Mouse (Mus musculus) kidney, embryonic 14.5 days (tissue): ENCODE measurements around the gene Tmsb15b2. TPM values are rescaled to one million over a fixed set of nuclear protein-coding genes. Genes with fewer than 3 reads are reported as not detected.
A peak's percentile ranks its signal among the peaks of the same experiment; 100 is the strongest.
"Not testable (repeated sequence)": the region's sequence is repeated elsewhere in the genome, so short reads cannot be mapped to it uniquely, and the experiment has no call there.

Source experiments
- ATAC-seq: fragments of 200-750 bp; cut with Nextera tagmentation; 2 replicates; pipeline ENCODE4 v1.8.0; 2017; ENCODE audit warnings: moderate number of reproducible peaks, mild to moderate bottlenecking, moderate TSS enrichment, moderate library complexity; ENCODE audit not compliant: low FRiP score, low TSS enrichment
- H3K27ac ChIP-seq: fragments of 300-500 bp; sonication (generic); 2 replicates; pipeline ENCODE4 v1.5.1; 2014; ENCODE audit warnings: low read depth, mild to moderate bottlenecking, low read length, moderate library complexity, mixed read lengths
- H3K27me3 ChIP-seq: fragments of 300-500 bp; sonication (generic); 2 replicates; pipeline ENCODE4 v1.6.1; 2014; ENCODE audit warnings: mild to moderate bottlenecking, low read length; ENCODE audit not compliant: control insufficient read depth, insufficient read depth
- H3K36me3 ChIP-seq: fragments of 300-500 bp; sonication (generic); 2 replicates; pipeline ENCODE4 v1.6.1; 2014; ENCODE audit warnings: low read length, mixed read lengths; ENCODE audit not compliant: control insufficient read depth, insufficient read depth
- H3K4me1 ChIP-seq: fragments of 300-500 bp; sonication (generic); 2 replicates; pipeline ENCODE4 v1.6.1; 2014; ENCODE audit warnings: low read length, mixed read lengths; ENCODE audit not compliant: control insufficient read depth, insufficient read depth
- H3K4me2 ChIP-seq: fragments of 300-500 bp; sonication (generic); replicated peaks from 2 replicates; pipeline ENCODE4 v1.6.1; 2014; ENCODE audit warnings: low read depth, mild to moderate bottlenecking, low read length
- H3K4me3 ChIP-seq: fragments of 300-500 bp; sonication (generic); 2 replicates; pipeline ENCODE4 v1.5.1; 2014; ENCODE audit warnings: mild to moderate bottlenecking, low read length
- H3K9ac ChIP-seq: fragments of 300-500 bp; sonication (generic); 2 replicates; pipeline ENCODE4 v1.6.1; 2014; ENCODE audit warnings: low read depth, mild to moderate bottlenecking, low read length, moderate library complexity
- H3K9me3 ChIP-seq: fragments of 300-500 bp; sonication (generic); 2 replicates; pipeline ENCODE4 v1.6.1; 2016; ENCODE audit warnings: low read length; ENCODE audit not compliant: control insufficient read depth
- WGBS: fragments of 180-500 bp; shearing (Covaris S2); extraction: QIAGEN DNeasy Blood & Tissue Kit; methylation state at CpG from one replicate; pipeline ENCODE4 v1.1.7; 2014; 5-methylcytosine and 5-hydroxymethylcytosine counted together
- polyA plus RNA-seq: library from polyadenylated mRNA; unstranded; fragments of >200 nt; fragmentation: Nextera tagmentation; extraction: Ambion mirVana; gene quantifications from 2 replicates; pipeline ENCODE4 v1.2.1, GENCODE M21; 2014

Tmsb15b2 gene
- polyA plus RNA-seq, 1 experiment from 2014 or later, result 47.0 TPM

GRCm38 (mm10) chrX:136986039-136986438 is 10.7 kb upstream of the Tmsb15b2 start:
- ATAC-seq, result no peak; the same call in 1 of the 2 replicates

GRCm38 (mm10) chrX:136978616-136979015 is 3.3 kb upstream of the Tmsb15b2 start:
- no peaks in the 10 kb centered on the region for H3K4me1 ChIP-seq
- ATAC-seq, result no peak
- no peak overlapping the region for H3K9ac ChIP-seq
- H3K4me2 ChIP-seq, result no peak overlapping the region
- no peaks in the 10 kb centered on the region for H3K36me3 ChIP-seq
- no peak overlapping the region for H3K4me3 ChIP-seq
- no peaks in the 10 kb centered on the region for H3K27me3 ChIP-seq
- no peak overlapping the region for H3K27ac ChIP-seq
- H3K9me3 ChIP-seq, result no peaks in the 10 kb centered on the region

More at GRCm38 (mm10) chrX:136986039-136986438, 10.7 kb upstream of the Tmsb15b2 start:
- H3K27me3 ChIP-seq, result no peaks in the 10 kb centered on the region
- no peak overlapping the region for H3K4me3 ChIP-seq
- H3K4me2 ChIP-seq, result no peak overlapping the region
- H3K27ac ChIP-seq, result no peak overlapping the region
- no peaks in the 10 kb centered on the region for H3K36me3 ChIP-seq
- H3K4me1 ChIP-seq, result no peaks in the 10 kb centered on the region
- no peak overlapping the region for H3K9ac ChIP-seq
- no peaks in the 10 kb centered on the region for H3K9me3 ChIP-seq

GRCm38 (mm10) chrX:136976424-136977084 is 1.3 kb upstream of the Tmsb15b2 start, which contains the start of the genes Tmsb15l and Tmsb15b1:
Tmsb15l (minus strand) TSS chrX:136976869.
Tmsb15b1 (minus strand) TSS chrX:136976874.
- H3K4me2 ChIP-seq, result peak within 1 kb of the TSS; percentile 47
- H3K9ac ChIP-seq, result peak within 1 kb of the TSS; percentile 42; the same call in 1 of the 2 replicates

GRCm38 (mm10) chrX:136959688-136960087 is 15.6 kb downstream of the Tmsb15b2 start:
- H3K9me3 ChIP-seq, result no peaks in the 10 kb centered on the region
- ATAC-seq, result no peak
- H3K9ac ChIP-seq, result no peak overlapping the region
- H3K4me1 ChIP-seq, result no peaks in the 10 kb centered on the region
- H3K27me3 ChIP-seq, result no peaks in the 10 kb centered on the region
- WGBS, result 29% methylated on average over 2 of the region's 2 CpGs
- no peak overlapping the region for H3K4me3 ChIP-seq
- H3K27ac ChIP-seq, result no peak overlapping the region
- no peak overlapping the region for H3K4me2 ChIP-seq
- H3K36me3 ChIP-seq, result no peaks in the 10 kb centered on the region

More at GRCm38 (mm10) chrX:136976424-136977084, 1.3 kb upstream of the Tmsb15b2 start, which contains the start of the genes Tmsb15l and Tmsb15b1:
- H3K27me3 ChIP-seq, result no peaks in the 10 kb centered on the region
- no peak within 1 kb of the TSS for H3K27ac ChIP-seq
- WGBS, result 41% methylated on average over 15 of the region's 15 CpGs
- H3K36me3 ChIP-seq, result no peaks in the 10 kb centered on the region
- no peaks in the 10 kb centered on the region for H3K9me3 ChIP-seq
- H3K4me3 ChIP-seq, result peak within 1 kb of the TSS; percentile 37
- peak; percentile 100 for ATAC-seq
- no peaks in the 10 kb centered on the region for H3K4me1 ChIP-seq

GRCm38 (mm10) chrX:136958300-136958699 is 17.0 kb downstream of the Tmsb15b2 start:
- H3K27me3 ChIP-seq, ATAC-seq, H3K4me1 ChIP-seq, H3K36me3 ChIP-seq, H3K9ac ChIP-seq, H3K9me3 ChIP-seq, H3K27ac ChIP-seq: not testable (repeated sequence)
- peak overlapping the region; percentile 26 for H3K4me2 ChIP-seq
- H3K4me3 ChIP-seq, result peak overlapping the region; percentile 17; the same call in 1 of the 2 replicates
- 63% methylated on average over 5 of the region's 5 CpGs for WGBS

GRCm38 (mm10) chrX:136957583-136958279 is 17.6 kb downstream of the Tmsb15b2 start:
- H3K27me3 ChIP-seq, H3K36me3 ChIP-seq, H3K9me3 ChIP-seq, H3K27ac ChIP-seq, H3K9ac ChIP-seq, H3K4me1 ChIP-seq: not testable (repeated sequence)
- H3K4me2 ChIP-seq, result peak overlapping the region; percentile 26
- ATAC-seq, result peak; percentile 100
- peak overlapping the region; percentile 22; the same call in 1 of the 2 replicates for H3K4me3 ChIP-seq
- 34% methylated on average over 13 of the region's 13 CpGs for WGBS

- no peaks in the 10 kb centered on the region for H3K27me3 ChIP-seq
- H3K4me3 ChIP-seq, result no peak overlapping the region
- no peak overlapping the region for H3K27ac ChIP-seq
- H3K4me2 ChIP-seq, result no peak overlapping the region
- H3K9me3 ChIP-seq, result no peaks in the 10 kb centered on the region
- H3K4me1 ChIP-seq, result no peaks in the 10 kb centered on the region
- H3K36me3 ChIP-seq, result no peaks in the 10 kb centered on the region
- 37% methylated on average over 3 of the region's 3 CpGs for WGBS
- no peak overlapping the region for H3K9ac ChIP-seq
- ATAC-seq, result no peak
Measured at GRCm38 (mm10) chrX:136937985-136938384, 37.3 kb downstream of the Tmsb15b2 start.

- Histone ChIP-seq H3K9ac (no peak within 1 kb of the TSS), H3K9me3 (no peaks in the 10 kb centered on the region), H3K27me3 (no peaks in the 10 kb centered on the region), H3K36me3 (no peaks in the 10 kb centered on the region), H3K4me1 (no peaks in the 10 kb centered on the region), H3K27ac (no peak within 1 kb of the TSS), H3K4me3 (no peak within 1 kb of the TSS), H3K4me2 (no peak within 1 kb of the TSS)
- ATAC-seq, result no peak
- 91% methylated on average over 14 of the region's 14 CpGs for WGBS
Measured at GRCm38 (mm10) chrX:136927031-136927430, 48.3 kb downstream of the Tmsb15b2 start, which contains the start of gene H2bfm. H2bfm (plus strand) TSS chrX:136927325.

- no peaks in the 10 kb centered on the region for H3K36me3 ChIP-seq
- no peak overlapping the region for H3K4me2 ChIP-seq
- H3K27me3 ChIP-seq, result no peaks in the 10 kb centered on the region
- H3K9me3 ChIP-seq, result no peaks in the 10 kb centered on the region
- H3K4me1 ChIP-seq, result no peaks in the 10 kb centered on the region
- no peak overlapping the region for H3K27ac ChIP-seq
- ATAC-seq, result no peak
- H3K9ac ChIP-seq, result no peak overlapping the region
- no peak overlapping the region for H3K4me3 ChIP-seq
Measured at GRCm38 (mm10) chrX:136925863-136926262, 49.4 kb downstream of the Tmsb15b2 start.
